Mouse (Mus musculus) G1E-ER4 (cell line): ENCODE measurements around the gene Gm10273. TPM values are rescaled to one million over a fixed set of nuclear protein-coding genes. Genes with fewer than 3 reads are reported as not detected.

Experiments used
- GATA1 ChIP-seq: IDR thresholded peaks from one replicate; pipeline ENCODE4 v1.8.0; 2012; ENCODE audit warnings: low read length, inconsistent platforms
- polyA plus RNA-seq: library from polyadenylated mRNA; stranded (reverse); fragments of >175 nt; gene quantifications from 2 replicates; pipeline ENCODE4 v1.2.3, GENCODE M21; 2012

Gm10273 gene
- polyA plus RNA-seq, 1 experiment = 0.50 TPM

DNA sequence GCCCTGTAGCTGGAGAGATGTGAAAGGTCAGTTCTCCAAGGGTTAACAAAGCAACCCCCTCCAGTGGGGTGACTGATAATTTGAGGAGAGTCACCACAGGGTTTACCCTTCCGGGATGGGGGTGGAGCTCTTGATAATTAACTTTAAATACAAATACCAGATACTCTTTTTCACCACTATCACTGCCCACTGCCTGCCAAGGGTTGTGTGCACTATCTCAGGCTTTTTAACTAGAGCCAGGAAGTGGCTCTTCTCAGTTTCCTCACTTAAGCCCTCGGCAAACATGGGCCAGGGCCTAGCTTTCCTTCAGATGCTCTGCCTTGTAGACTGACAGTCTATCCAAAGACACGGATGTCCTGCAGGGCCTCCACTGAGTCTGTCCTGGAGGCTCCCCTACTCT is 15.5 kb upstream of the Gm10273 start:
- no peak for TF ChIP-seq GATA1

GRCm38 (mm10) chr10:59380411-59380821 is 15.0 kb upstream of the Gm10273 start:
- TF ChIP-seq GATA1 = no peak

DNA sequence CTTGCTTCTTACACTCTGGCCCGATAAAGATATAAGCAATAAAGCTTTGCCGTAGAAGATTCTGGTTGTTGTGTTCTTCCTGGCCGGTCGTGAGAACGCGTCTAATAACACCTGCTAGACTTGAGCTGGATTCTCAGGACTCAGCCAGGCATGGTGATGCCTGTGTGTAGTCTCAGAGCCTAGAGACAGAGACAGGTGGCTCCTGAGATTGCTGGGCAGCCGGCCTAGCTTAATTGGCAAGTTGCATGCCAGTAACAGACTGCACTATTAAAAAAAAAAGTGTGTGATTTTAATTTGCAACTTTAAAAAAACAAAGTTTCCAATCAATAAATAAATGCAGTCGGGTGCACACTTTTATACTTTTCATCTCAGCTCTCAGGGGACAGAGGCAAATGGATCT is 8.5 kb upstream of the Gm10273 start:
- no peak for TF ChIP-seq GATA1

DNA sequence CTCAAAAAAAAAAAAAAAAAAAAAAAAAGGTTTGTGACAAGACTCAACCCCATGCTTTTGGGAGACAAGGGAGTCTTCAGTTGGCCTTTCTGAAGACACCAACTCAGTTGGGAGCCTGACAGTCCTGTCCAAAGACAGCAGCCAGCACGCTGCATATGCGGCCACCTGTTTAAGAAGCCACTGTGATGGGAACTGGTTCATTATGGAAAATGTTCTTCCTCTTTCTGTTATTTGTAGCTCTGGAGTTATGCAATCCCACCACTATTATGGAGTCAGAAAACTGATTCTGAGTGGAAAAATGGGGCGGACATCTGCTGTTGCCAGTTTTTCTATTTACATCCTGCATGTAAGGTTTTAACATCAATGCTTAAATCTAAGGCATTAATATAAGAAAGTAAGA is 5.8 kb upstream of the Gm10273 start:
- no peak for TF ChIP-seq GATA1

DNA sequence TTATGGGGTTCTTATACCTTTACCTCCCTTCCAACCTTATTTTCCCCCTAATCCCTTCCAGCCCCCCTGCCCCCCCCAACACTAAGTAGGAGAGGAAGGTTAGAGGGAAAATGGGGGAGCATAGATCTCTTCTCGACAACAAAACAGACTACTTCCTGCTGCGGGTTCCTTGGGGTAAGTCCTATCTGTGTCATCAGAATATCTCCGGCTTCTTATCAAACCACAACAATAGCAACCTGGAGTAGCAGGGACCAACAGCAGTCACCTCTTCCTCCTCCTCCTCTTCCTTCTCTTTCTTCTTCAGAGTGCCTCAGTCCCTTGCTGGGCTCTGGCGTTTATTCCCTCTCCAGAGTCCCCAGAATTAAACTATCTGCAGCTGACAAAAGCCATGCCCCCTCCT is 3.5 kb upstream of the Gm10273 start:
- TF ChIP-seq GATA1 = peak; percentile 18

DNA sequence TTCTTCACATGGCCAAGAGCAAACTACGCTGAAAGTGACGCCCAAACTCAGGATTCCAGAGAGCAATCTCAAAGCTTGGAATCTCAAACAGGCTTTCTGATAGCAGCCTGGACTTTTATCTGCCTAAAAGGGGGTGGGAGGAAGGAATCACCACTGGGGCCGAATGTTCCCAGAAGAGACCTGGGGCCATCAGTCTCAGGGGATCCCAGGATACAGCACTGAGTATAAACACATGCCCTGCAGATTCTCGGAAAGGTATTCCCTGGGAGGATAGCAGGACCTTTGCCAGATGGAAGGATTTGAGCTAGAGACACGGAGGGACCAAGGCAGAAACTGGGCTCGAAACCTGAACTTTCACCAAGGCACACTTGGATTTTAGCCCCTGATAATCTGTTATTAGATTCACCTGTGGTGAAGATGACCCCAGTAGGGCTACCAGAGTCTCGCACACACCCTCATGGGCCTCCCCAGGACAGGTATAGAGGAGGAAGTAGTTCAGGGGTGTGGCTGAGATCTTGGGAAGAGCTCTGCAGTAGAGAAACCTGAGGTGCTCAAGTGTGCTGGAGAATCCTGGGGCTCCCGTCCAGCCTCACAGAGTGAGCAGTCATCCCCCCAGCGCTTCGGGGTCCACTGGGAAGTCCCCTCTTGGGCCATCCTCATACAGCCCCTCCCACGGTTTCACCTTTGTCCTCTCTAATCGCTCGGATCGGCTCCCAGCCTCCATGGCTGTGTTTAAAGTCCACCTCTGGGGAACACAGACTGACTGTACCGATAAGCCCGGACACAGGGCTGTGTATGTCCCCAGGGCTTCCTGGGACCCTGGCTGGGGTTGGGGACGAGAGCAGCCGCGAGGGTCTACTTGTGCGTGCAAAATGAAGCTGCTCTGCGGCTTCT is 7.7 kb downstream of the Gm10273 start, which contains the start of gene Pla2g12b:
TSS of gene Pla2g12b (plus strand) at position 762 of the 894 bp plus-strand sequence.
- TF ChIP-seq GATA1 = no peak

DNA sequence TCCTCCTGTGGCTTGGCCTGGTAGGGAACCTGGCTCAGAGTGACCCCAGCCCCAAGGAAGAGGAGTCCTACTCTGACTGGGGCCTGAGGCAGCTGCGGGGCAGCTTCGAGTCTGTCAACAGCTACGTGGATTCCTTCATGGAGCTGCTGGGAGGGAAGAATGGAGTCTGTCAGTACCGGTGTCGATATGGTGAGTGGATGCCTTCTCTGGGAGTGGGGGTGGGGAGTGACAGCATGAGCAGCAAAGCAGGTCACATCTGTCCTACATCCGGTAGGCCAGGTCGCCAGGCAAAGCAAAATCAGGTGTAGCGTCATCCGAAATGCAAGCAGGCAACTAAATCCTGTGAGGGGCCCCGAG is 8.3 kb downstream of the Gm10273 start:
- no peak for TF ChIP-seq GATA1

GRCm38 (mm10) chr10:59408499-59408898 is 13.1 kb downstream of the Gm10273 start:
- TF ChIP-seq GATA1 = no peak

DNA sequence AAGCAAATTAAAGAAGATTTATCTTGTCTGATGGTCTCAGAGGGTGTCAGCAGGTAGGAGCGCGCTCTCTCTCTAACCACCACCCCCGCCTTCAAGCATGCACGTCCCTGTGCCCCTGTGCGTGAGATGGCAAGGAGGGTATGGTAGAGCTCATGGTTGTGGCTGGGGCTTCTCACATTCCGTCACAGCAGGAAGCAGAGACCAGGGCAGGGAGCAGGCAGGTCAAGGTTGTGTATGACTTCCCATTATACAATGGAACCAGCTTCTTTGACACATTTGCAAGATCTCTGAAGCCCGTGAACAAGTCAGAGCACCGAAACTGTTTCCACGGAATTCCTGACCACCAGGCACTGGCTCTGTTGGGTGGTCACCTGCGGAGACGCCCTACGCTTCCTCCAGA is 14.8 kb downstream of the Gm10273 start:
- no peak for TF ChIP-seq GATA1

DNA sequence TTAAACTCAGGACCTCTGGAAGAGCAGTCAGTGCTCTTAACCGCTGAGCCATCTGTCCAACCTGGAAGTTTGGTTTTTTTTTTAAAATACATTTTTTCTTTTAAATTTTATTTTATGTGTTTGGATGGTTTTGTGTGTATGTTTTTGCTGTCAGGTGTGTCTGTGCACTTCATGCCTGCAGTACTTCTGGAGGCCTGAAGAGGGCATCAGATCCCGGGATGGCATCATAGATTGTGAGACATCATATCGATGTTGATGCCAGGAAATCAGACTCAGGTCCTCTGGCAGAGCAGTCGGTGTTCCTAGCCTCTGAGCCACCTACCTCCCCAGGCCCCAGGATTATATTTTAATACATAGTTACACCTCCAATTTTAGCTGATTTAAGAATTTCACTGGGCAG is 18.3 kb downstream of the Gm10273 start:
- TF ChIP-seq GATA1 = no peak

GRCm38 (mm10) chr10:59416623-59417022 is 21.2 kb downstream of the Gm10273 start:
- no peak for TF ChIP-seq GATA1

DNA sequence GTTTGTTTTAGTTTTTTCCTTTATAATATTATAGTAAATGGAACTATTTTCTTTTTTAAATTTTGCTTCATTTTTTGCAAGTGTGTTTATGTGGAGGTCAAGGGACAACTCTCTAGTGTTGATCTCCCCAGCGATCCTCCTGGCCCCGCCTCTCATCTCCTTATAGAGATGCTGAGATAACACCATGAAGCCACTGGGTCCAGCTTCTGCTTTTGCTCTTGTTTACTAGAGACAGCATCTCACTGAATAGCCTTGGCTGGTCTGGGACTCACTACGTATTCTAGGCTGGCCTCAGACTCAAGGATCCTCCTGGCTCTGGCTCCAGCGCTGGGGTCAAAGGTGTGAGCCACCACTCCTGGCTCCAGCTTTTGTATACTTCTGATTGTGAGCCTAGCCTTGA is 24.1 kb downstream of the Gm10273 start:
- no peak for TF ChIP-seq GATA1

DNA sequence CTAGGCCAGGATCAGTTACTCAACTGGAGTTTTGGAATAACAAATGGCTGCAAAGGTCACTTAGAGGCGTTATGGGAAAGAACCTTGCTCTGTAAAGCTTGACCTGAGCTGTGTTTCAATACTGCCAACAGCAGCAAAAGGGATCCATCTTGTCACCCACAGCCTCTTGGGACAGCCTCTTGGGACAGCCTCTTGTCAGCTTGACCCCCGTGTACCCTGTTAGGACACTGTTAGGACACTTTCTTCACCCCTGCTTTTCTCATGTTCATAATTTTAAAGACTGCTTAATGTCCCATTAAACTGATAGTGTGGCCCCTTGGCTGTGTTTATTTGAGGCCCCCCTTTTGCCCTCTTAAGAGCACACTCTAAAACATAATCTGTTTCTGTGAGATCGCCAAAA is 29.0 kb downstream of the Gm10273 start:
- TF ChIP-seq GATA1 = no peak

DNA sequence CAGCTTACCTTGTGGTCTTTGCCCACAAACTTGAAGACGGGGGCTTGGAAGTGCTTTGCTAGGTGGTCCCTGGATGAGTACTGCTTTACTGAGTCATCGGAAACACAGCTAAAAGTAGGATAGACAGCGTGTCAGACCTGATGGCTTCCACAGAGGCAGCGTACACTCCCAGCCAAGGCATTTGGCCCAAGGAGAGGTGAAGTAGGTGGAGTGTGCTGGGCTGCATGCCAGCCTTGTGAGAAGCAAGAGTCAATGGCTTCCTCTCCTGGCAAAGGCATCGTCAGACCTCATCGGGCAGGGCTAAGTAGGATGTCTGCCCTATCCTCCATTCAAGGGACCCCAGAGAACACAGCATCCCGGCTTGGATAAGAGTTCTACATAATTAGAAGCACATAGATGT is 29.9 kb downstream of the Gm10273 start:
- no peak for TF ChIP-seq GATA1

- TF ChIP-seq GATA1 = no peak
These were observed 30.9 kb downstream of the Gm10273 start for GRCm38 (mm10) chr10:59426371-59426770.

DNA sequence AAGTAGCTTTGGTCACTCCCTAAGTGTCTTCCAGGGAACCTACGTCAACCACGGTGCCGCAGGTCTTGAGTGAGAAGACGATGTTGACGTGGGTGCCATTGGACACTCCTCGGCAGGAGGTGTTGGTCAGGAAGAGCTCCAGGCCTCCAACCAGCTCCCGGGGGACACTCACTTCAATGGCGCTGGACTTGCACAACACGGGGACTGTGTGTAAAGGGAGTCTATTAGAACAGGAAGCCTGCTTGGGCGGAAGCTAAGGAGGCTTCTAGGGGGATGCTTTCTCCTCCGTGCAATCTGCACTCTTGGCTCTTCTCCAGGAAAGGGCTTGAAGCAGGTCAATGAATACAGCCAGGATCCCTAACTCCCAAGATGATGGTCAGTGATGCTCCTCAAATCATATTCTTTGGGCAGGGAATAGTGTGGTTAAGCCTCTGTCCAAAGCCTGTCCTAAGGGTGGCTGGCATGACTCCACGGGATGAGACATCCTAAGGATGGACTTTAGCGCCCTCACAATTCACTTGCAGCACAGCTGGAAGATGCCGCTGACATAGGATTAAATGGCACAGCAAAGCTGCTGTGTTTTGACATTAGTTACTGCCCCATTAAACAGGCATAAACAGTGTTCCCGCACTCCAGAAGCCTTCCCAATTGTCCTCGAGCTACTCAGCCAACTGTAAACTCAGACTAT is 34.2 kb downstream of the Gm10273 start:
- no peak for TF ChIP-seq GATA1
